Mouse (Mus musculus): Measurements from ENCODE around the gene Csf3. TPM values are rescaled to one million over a fixed set of nuclear protein-coding genes. Genes with fewer than 3 reads are reported as not detected.
"Not testable (repeated sequence)": the region's sequence is repeated elsewhere in the genome, so short reads cannot be mapped to it uniquely, and the experiment has no call there.

The Csf3 gene
- total RNA-seq, 2 experiments from 2014 or later = not detected

DNA sequence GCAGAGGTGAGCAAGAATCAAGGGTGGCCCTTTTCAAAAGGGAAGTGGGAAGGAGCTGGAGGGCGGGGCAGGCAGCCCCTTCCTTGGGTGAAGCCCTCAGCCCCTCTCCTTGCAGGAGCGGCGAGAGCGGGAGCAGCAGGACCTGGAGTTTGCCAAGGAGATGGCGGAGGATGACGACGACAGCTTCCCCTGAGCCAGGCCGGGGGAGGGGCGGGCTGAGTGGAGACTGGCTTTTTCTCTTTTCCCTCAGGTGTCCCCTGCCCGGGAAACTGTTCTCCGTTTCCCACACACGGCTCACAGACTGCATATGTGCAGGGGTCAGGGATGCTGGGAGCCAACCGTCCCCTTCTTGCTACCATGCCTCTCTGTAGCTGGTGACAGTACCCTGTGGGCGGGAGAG lies 5.7 kb upstream of the Csf3 start:
- ATAC-seq (replicated peaks; ENCODE audit: low FRiP score, poor library complexity, severe bottlenecking) = no peak

GRCm38 (mm10) chr11:98696454-98697216 lies 4.4 kb upstream of the Csf3 start:
- ATAC-seq (replicated peaks; ENCODE audit: low FRiP score, poor library complexity, severe bottlenecking) = no peak

- no peak for ATAC-seq (replicated peaks; ENCODE audit: low FRiP score, poor library complexity, severe bottlenecking)
These were observed 3.8 kb upstream of the Csf3 start for GRCm38 (mm10) chr11:98697225-98697624.

- ATAC-seq (replicated peaks; ENCODE audit: low FRiP score, poor library complexity, severe bottlenecking) = no peak
These were observed 2.0 kb upstream of the Csf3 start for GRCm38 (mm10) chr11:98698849-98699640.

DNA sequence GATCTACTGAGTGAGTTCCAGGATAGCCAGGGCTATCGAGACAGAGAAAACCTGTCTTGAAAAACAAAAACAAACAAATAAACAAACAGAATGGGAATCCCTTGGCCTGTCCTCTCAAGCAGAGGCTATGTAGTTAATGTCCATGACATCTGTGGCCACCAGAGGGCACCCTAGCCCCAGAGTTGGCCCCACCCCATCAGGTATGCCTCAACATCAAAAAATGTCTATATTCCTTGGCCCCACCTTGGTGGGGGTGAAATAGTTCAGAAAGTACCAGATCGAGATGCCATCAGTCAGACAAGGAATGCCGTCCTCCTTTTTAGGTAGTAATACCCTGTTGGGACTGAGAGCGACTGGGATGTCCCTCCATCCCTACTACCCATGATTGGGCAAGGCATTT lies 1.2 kb upstream of the Csf3 start:
- ATAC-seq (replicated peaks; ENCODE audit: low FRiP score, poor library complexity, severe bottlenecking) = peak; percentile 83

DNA sequence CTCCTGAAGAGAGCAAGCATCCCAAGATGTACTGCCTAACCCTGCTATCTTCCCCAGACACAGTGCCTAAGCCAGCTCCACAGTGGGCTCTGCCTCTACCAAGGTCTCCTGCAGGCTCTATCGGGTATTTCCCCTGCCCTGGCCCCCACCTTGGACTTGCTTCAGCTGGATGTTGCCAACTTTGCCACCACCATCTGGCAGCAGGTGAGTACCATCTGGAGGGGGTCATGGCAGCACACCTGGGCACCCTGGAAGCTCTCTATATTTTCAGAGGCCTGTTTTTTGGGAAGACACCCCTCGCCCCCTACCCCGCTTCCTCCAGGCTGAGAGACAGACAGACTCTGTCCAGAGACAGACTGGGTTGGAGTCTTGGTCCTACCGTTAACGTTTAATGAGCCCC lies 1.3 kb downstream of the Csf3 start:
- no peak for ATAC-seq (replicated peaks; ENCODE audit: low FRiP score, poor library complexity, severe bottlenecking)

DNA sequence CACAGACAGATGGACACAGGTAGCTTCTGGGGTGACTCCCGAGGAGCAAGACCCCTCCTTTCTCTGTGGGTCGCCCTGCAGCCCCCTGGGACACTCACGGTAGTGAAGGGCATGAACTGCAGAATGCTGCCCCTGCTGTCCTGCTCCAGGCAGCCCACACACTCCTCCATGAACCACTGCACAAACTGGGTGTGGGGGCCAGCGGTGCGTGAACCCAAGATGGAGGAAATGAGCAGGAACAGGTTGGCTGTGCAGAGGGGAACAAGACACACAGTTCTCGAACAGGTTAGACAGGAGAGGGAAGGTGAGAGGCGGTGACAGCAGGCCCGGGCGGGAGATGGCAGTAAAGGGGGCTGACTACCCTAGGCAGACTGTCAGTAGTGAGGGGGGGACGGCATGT lies 4.0 kb downstream of the Csf3 start:
- no peak for ATAC-seq (replicated peaks; ENCODE audit: low FRiP score, poor library complexity, severe bottlenecking)

DNA sequence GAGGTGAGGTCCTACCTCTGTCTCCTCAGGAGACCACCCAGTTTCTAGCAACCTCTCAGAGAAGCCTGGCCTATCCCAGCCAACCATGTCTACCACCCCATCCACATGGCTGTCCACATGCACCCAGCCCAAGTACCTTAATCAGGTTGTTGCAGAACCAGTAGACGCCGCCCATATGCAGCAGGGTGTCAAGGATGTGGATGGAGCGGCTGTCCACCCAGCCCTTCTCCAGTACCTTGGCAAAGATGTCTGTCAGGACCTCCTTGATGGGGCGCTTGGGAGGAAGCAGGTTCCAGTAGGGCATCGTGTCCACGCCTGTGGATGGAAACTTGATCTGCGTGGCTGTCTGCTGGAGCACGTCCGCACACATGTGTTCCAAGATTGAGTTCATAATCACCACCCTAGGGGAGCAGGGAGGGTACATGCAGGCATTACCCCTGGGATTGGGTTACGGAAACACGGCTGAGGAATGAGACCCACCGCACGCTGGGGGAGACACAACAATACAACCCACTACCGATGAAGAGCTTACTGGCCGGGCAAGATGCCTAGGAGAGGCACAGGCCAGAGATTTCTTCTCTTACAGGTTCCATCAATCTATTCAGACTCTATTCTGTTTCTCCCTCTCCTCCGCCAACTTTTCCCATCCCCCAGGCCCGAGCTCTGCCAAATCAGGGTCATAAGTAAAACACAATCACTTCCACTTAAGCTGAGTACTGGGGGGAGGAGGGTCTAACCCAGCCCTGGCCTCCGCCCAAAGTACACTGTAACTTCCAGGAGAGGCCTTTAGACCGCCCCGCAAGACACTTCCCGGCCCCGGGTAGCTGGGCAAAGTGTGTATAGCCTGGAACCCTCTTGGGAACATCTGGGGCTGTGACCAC lies 6.6 kb downstream of the Csf3 start:
- no peak for ATAC-seq (replicated peaks; ENCODE audit: low FRiP score, poor library complexity, severe bottlenecking)

- ATAC-seq (replicated peaks; ENCODE audit: low FRiP score, poor library complexity, severe bottlenecking) = no peak
These were observed 7.4 kb downstream of the Csf3 start for GRCm38 (mm10) chr11:98708282-98708956.

GRCm38 (mm10) chr11:98709001-98709741 lies 8.1 kb downstream of the Csf3 start:
- no peak for ATAC-seq (replicated peaks; ENCODE audit: low FRiP score, poor library complexity, severe bottlenecking)

DNA sequence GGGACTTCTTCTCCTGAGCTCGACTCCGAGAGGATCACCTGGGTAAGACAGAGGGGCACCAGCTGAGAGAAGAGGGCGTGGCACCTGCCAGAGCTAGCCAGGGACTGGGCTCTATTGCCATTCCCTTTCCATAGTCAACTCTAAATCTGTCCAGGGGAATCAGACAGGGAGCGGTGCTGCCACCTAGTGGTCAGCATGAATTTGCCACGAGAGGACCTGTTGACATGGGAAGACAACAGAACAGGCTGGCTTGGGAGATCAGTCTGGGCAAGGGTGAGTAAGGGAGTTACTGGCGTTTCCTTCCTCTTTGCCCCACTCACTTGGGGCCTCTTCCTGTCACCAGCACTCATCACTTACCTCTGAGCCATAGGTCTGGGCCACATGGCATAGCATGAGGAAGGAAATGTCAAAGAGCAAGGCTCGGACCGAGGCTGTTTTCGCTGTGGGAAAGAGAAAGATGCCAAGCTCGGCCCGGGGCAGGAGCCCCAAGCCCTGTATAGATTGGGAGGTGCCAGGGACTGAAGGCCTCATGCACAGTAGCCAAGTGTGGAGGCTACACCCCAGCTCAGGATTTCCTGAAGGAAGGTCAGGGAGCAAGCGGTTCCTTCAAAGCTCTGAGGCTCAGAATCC lies 9.5 kb downstream of the Csf3 start:
- peak; percentile 72 for ATAC-seq (replicated peaks; ENCODE audit: low FRiP score, poor library complexity, severe bottlenecking)

GRCm38 (mm10) chr11:98711046-98711434 lies 10.0 kb downstream of the Csf3 start:
- no peak for ATAC-seq (replicated peaks; ENCODE audit: low FRiP score, poor library complexity, severe bottlenecking)

DNA sequence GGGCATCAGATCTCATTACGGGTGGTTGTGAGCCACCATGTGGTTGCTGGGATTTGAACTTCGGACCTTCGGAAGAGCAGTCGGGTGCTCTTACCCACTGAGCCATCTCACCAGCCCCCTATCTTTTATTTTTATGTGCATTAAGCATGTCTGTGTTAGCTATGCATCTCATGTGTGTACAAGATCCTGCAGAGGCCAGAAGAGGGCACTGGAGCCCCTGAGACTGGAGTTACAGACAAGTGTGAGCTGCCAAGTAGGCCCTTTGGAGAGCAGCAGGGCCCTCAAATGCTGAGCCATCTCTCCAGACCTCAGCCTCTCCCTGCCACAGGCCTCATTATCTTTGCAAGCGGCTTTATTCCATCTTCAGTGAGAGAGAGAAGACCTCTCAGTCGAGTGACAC lies 10.9 kb downstream of the Csf3 start:
- not testable (repeated sequence) for ATAC-seq (replicated peaks; ENCODE audit: low FRiP score, poor library complexity, severe bottlenecking)

- no peak for ATAC-seq (replicated peaks; ENCODE audit: low FRiP score, poor library complexity, severe bottlenecking)
These were observed 12.6 kb downstream of the Csf3 start for GRCm38 (mm10) chr11:98713703-98714102.

DNA sequence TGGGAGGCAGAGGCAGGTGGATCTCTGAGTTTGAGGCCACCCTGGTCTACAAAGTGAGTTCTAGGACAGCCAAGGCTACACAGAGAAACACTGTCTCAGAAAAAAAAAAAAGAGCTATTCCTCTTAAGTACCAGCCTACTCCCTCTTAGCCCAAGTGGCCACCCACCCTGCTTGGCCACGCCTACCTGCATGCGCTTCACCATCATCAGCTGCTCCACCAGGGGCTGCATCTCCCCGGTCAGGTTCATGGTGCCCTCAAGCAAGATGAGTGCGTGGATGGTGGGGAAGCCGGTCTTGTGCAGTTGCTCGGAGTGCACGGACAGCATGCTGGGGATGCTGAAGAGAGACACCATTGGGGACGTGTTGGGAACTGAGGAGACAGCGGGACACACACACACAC lies 14.9 kb downstream of the Csf3 start:
- ATAC-seq (replicated peaks; ENCODE audit: low FRiP score, poor library complexity, severe bottlenecking) = no peak

DNA sequence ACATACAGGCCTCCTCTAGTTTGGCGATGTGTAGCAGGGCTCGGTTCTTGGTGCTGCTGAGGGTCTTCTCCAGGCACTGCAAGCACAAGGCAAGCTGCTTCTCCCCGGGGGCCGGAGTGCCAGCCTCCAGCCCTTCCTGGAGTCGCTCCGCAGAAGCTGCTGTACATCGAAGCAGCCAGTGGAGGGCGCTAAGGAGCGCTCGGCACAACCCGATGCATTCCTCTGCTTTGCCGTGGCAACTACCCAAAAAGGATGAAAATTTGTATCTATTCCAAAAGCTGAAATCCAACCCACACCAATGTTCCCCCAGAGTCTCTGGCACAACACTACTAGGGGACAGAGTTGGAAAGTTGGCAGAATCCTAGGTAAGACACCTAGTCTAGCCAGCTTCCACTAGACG lies 16.8 kb downstream of the Csf3 start:
- ATAC-seq (replicated peaks; ENCODE audit: low FRiP score, poor library complexity, severe bottlenecking) = peak; percentile 33

- no peak for ATAC-seq (replicated peaks; ENCODE audit: low FRiP score, poor library complexity, severe bottlenecking)
These were observed 19.7 kb downstream of the Csf3 start for GRCm38 (mm10) chr11:98720756-98721155.

DNA sequence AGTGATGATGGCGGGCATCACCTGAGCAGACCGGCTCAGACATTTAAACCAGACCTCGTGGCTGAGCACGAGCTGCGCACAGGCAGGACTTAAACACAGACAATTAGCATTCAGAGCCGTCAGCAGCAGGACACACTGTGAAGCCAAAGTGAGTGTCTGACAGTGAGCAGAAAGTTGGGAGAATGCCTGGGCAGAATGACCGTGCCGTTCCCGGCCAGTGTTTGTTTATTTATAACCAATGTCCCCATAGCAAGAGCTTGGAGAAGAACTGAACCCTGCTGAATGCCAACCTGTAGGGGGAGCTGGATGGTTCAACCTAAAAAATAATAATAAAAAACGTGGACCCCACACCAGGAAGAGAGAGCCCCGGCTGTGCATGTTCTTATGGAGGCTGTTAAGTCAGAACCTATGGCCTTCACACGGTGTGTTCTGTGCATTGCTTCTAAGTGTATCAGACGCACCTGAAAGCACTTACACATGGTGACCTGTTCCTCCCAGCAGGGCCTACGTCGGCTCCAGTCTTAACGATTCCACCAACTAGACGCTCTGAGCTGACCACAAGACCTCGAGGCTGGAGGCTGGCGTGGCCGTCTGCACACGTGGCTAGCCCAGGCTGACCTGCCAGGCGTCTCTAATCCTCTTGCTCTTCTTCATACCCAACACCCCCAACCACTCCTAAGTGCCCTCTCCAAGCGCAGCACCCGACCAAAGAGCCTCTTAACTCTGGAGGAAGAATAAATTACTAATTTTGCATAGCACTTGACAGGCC lies 20.6 kb downstream of the Csf3 start:
- no peak for ATAC-seq (replicated peaks; ENCODE audit: low FRiP score, poor library complexity, severe bottlenecking)

Data from erythroblast, adult 5-6 weeks (primary cell).